Mouse (Mus musculus): ENCODE data around the gene Gm13101.
"Not testable (repeated sequence)": the region's sequence is repeated elsewhere in the genome, so short reads cannot be mapped to it uniquely, and the experiment has no call there.

Gm13101 gene

GRCm38 (mm10) chr4:143966850-143967249 is at the start of gene Gm13101:
Gm13101 (minus strand) TSS chr4:143966950.
- not testable (repeated sequence) for H3K36me3 ChIP-seq (ENCODE audit: insufficient read depth, low read length); H3K9me3 ChIP-seq (ENCODE audit: low read length); H3K27me3 ChIP-seq (ENCODE audit: insufficient read depth, low read length); H3K4me1 ChIP-seq (replicated peaks; ENCODE audit: low read depth, low read length); H3K4me3 ChIP-seq (replicated peaks; ENCODE audit: low read length)

DNA sequence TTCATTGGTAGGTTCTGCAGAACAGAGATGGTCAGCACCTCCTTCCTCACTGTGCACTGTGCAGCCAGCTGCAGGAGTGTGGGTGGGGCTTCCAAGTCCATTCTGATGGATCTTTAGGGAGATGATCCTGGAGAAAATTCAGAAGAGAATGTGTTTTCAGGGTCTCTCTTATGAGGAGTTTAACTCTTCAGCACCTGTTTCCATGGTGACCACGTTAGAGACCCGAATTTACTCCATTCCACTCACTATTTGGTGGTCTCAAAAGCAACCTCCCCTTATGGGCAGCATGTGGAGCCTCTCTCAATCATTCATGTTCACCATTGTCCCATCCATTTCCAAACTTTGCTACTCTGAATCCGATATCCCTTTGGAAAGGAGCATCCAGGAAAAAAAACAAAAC is 27.5 kb upstream of the Gm13101 start, which contains the start of gene Pramef17:
Pramef17 (minus strand) TSS at position 101 of the 400 bp plus-strand sequence.
- H3K27me3 ChIP-seq (ENCODE audit: insufficient read depth, low read length); H3K36me3 ChIP-seq (ENCODE audit: insufficient read depth, low read length); H3K4me1 ChIP-seq (replicated peaks; ENCODE audit: low read depth, low read length); H3K9me3 ChIP-seq (ENCODE audit: low read length); H3K4me3 ChIP-seq (replicated peaks; ENCODE audit: low read length): not testable (repeated sequence)

- not testable (repeated sequence) for H3K27me3 ChIP-seq (ENCODE audit: insufficient read depth, low read length); H3K4me3 ChIP-seq (replicated peaks; ENCODE audit: low read length); H3K9me3 ChIP-seq (ENCODE audit: low read length); H3K36me3 ChIP-seq (ENCODE audit: insufficient read depth, low read length); H3K4me1 ChIP-seq (replicated peaks; ENCODE audit: low read depth, low read length)
These were observed 21.4 kb upstream of the Gm13101 start for GRCm38 (mm10) chr4:143988126-143988525.

DNA sequence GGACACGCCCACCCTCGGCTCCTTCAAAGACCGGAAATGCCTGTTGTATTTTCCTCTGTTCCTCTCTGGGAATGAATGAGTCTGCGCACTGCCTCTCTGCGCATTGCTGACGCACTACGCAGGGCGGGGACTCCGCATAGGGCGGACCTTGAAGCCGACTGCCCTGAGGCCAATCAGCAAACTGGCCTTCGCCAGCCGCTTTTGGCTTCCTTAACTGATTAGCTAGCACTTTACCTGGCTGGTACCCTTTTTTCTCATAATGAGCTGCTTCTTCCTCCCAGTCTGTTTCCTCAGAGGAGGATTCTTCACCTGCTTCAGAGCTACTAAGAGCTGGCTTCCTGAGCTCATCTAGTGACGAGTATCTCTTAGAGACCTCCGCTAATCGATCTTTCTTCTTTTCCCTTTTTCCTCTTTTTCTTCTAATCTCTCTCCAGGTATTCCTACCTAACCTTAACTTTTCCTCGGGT is 20.8 kb upstream of the Gm13101 start:
- H3K36me3 ChIP-seq (ENCODE audit: insufficient read depth, low read length); H3K9me3 ChIP-seq (ENCODE audit: low read length); H3K4me1 ChIP-seq (replicated peaks; ENCODE audit: low read depth, low read length); H3K4me3 ChIP-seq (replicated peaks; ENCODE audit: low read length); H3K27me3 ChIP-seq (ENCODE audit: insufficient read depth, low read length): not testable (repeated sequence)

- H3K36me3 ChIP-seq (ENCODE audit: insufficient read depth, low read length); H3K27me3 ChIP-seq (ENCODE audit: insufficient read depth, low read length); H3K4me1 ChIP-seq (replicated peaks; ENCODE audit: low read depth, low read length); H3K9me3 ChIP-seq (ENCODE audit: low read length); H3K4me3 ChIP-seq (replicated peaks; ENCODE audit: low read length): not testable (repeated sequence)
These were observed 19.0 kb upstream of the Gm13101 start for GRCm38 (mm10) chr4:143985733-143986132.

DNA sequence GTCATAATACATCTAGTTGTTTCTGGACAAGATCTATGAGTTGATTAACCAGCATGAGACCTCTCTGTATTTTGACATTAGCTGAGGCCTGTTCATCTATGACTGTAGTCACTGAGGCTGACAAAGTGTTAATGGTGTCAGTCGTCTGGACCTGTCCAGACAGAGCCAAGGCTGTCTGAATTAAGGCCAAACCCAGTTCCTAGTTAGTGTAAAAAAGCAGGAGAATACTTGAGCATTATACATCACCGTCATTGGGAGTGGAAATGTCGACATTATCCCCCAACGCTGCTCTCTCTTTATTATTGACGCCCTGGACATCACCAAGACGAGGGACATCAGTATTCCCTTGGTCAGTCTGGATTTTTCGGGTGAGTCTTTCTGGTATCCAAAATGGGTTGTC is 18.4 kb upstream of the Gm13101 start:
- H3K36me3 ChIP-seq (ENCODE audit: insufficient read depth, low read length); H3K4me3 ChIP-seq (replicated peaks; ENCODE audit: low read length); H3K4me1 ChIP-seq (replicated peaks; ENCODE audit: low read depth, low read length); H3K9me3 ChIP-seq (ENCODE audit: low read length); H3K27me3 ChIP-seq (ENCODE audit: insufficient read depth, low read length): not testable (repeated sequence)

- H3K4me3 ChIP-seq (replicated peaks; ENCODE audit: low read length); H3K36me3 ChIP-seq (ENCODE audit: insufficient read depth, low read length); H3K4me1 ChIP-seq (replicated peaks; ENCODE audit: low read depth, low read length); H3K9me3 ChIP-seq (ENCODE audit: low read length); H3K27me3 ChIP-seq (ENCODE audit: insufficient read depth, low read length): not testable (repeated sequence)
These were observed 16.7 kb upstream of the Gm13101 start for GRCm38 (mm10) chr4:143983446-143983845.

DNA sequence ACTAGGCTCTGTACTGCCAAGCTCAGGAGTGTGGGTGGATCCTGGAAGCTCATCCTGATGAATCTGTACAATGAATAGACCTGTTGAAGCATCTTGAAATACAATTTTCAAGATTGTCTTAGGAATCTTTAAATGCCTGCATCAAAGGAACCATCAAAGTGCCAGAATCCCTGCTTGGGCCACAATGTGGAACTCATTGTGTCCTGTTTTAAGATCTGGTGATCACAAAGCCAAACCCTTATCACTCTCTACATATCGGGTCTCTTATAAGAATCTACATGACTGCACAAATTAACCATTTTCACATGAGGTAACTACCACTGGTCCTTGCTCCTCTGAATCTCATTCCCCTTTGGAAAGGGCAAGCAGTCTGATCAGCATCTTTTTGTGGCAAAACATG is 15.8 kb downstream of the Gm13101 start, which contains the start of gene Pramef25:
Pramef25 (minus strand) TSS at position 101 of the 400 bp plus-strand sequence.
- not testable (repeated sequence) for H3K9me3 ChIP-seq (ENCODE audit: low read length)

More for the DNA sequence above, 15.8 kb downstream of the Gm13101 start, which contains the start of gene Pramef25:
- not testable (repeated sequence) for H3K36me3 ChIP-seq (ENCODE audit: insufficient read depth, low read length); H3K4me3 ChIP-seq (replicated peaks; ENCODE audit: low read length); H3K4me1 ChIP-seq (replicated peaks; ENCODE audit: low read depth, low read length); H3K27me3 ChIP-seq (ENCODE audit: insufficient read depth, low read length)

Data from E14TG2a.4 (cell line).